Mouse (Mus musculus): ENCODE data around the gene Becn1.
"Not testable (repeated sequence)": the region's sequence is repeated elsewhere in the genome, so short reads cannot be mapped to it uniquely, and the experiment has no call there.

Becn1 gene

GRCm38 (mm10) chr11:101302004-101302798, at the start of gene Becn1:
TSS of gene Becn1 (minus strand) at chr11:101302286.
- peak; percentile 98 for DNase-seq

- DNase-seq: peak; percentile 57
These were observed 49.6 kb upstream of the Becn1 start for GRCm38 (mm10) chr11:101351721-101352111.

- no peak for DNase-seq
These were observed 49.1 kb upstream of the Becn1 start for GRCm38 (mm10) chr11:101351100-101351720.

GRCm38 (mm10) chr11:101349216-101349615, 47.1 kb upstream of the Becn1 start:
- no peak for DNase-seq

- no peak for DNase-seq
These were observed 46.7 kb upstream of the Becn1 start for GRCm38 (mm10) chr11:101348774-101349173.

- DNase-seq: no peak
These were observed 45.1 kb upstream of the Becn1 start for GRCm38 (mm10) chr11:101347083-101347775.

GRCm38 (mm10) chr11:101338123-101338760, 36.2 kb upstream of the Becn1 start:
- DNase-seq: no peak

GRCm38 (mm10) chr11:101335685-101336084, 33.6 kb upstream of the Becn1 start:
- peak; percentile 51 for DNase-seq

GRCm38 (mm10) chr11:101334516-101334915, 32.4 kb upstream of the Becn1 start:
- no peak for DNase-seq

- DNase-seq: no peak
These were observed 31.9 kb upstream of the Becn1 start for GRCm38 (mm10) chr11:101334023-101334422.

GRCm38 (mm10) chr11:101332537-101332936, 30.5 kb upstream of the Becn1 start:
- no peak for DNase-seq

GRCm38 (mm10) chr11:101330961-101331360, 28.9 kb upstream of the Becn1 start:
- DNase-seq: not testable (repeated sequence)

GRCm38 (mm10) chr11:101330371-101330924, 28.4 kb upstream of the Becn1 start, which contains the start of gene Aoc3:
TSS of gene Aoc3 (plus strand) at chr11:101330605.
- DNase-seq: no peak

GRCm38 (mm10) chr11:101328941-101329635, 27.0 kb upstream of the Becn1 start:
- peak; percentile 42 for DNase-seq

GRCm38 (mm10) chr11:101327311-101327710, 25.2 kb upstream of the Becn1 start:
- no peak for DNase-seq

- no peak for DNase-seq
These were observed 24.1 kb upstream of the Becn1 start for GRCm38 (mm10) chr11:101326147-101326546.

- DNase-seq: not testable (repeated sequence)
These were observed 23.1 kb upstream of the Becn1 start for GRCm38 (mm10) chr11:101325201-101325600.

GRCm38 (mm10) chr11:101324763-101325162, 22.7 kb upstream of the Becn1 start, which contains the start of gene Aoc2:
TSS of gene Aoc2 (plus strand) at chr11:101325063.
- no peak for DNase-seq

GRCm38 (mm10) chr11:101323609-101324008, 21.5 kb upstream of the Becn1 start:
- peak; percentile 88 for DNase-seq

GRCm38 (mm10) chr11:101316501-101316917, 14.4 kb upstream of the Becn1 start:
- DNase-seq: no peak

GRCm38 (mm10) chr11:101315665-101316500, 13.8 kb upstream of the Becn1 start, which contains the start of gene Psme3:
TSS of gene Psme3 (plus strand) at chr11:101316213.
- peak; percentile 97 for DNase-seq

Data from kidney, adult 18-20 months (tissue).